Mouse (Mus musculus): Measurements from ENCODE around the gene Acot7.

DNA sequence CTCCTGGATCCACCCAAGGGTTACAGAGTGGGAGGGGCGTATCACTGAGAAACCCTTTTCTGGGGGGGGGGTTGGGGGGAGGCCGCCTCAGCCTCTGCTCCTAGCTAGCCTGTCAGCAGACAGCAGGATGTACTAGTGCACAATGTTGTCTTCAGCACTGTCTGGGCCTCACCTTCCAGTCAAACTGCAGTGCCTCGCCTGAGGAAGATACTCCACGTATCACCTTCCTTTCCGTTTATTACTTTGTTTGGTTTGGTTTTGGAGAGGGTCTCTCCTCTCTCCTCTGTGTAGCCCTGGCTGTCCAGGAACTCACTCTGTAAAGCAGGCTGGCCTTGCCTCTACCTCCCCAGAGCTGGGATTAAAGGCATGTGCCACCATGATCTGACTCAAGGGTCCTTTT is 44.7 kb upstream of the Acot7 start:
- TF ChIP-seq POLR2A (IDR thresholded peaks at IDR 0.05; ENCODE audit: insufficient read depth, low read depth, low read length) (no peak), CTCF (IDR thresholded peaks at IDR 0.05; ENCODE audit: insufficient read depth, low read depth, low read length) (no peak)
